ENCODE assay signal across 12 mouse cellular contexts in genomic region chr4:155501126-155501525, GRCm38 (mm10). TPM values are rescaled to one million over a fixed set of nuclear protein-coding genes. Genes with fewer than 3 reads are reported as not detected.
"Had no signal": no experiment of that assay in that cellular context is flagged by ENCODE, and none has a peak within 500 bp of the region (broad histone marks: within the 10 kb centered on the region; RNA-seq: fewer than 3 reads in every experiment).

No protein-coding gene starts in this region.

- DNase-seq: kidney, postnatal 14 days; kidney, postnatal 4 days; liver; lung, adult 18-20 months; lung, postnatal 10 days; lung, postnatal 36 days; retina, postnatal 1 day; right cerebral cortex, postnatal 25 days; spleen, adult 18-20 months; thymus, postnatal 25 days had no signal

RNA-seq across cellular contexts. Expression of gene Tmem52, which starts 32.2 kb away (rescaled TPM):
- total RNA-seq: monocyte, adult 5-6 weeks; neutrophil, adult 5-6 weeks had no signal
